Mouse (Mus musculus) CD4-positive, CD25-positive, alpha-beta regulatory T cell, adult 4 months (primary cell): ENCODE measurements around the gene Klhl21. TPM values are rescaled to one million over a fixed set of nuclear protein-coding genes. Genes with fewer than 3 reads are reported as not detected.
"Not testable (repeated sequence)": the region's sequence is repeated elsewhere in the genome, so short reads cannot be mapped to it uniquely, and the experiment has no call there.

Experiments used
- ATAC-seq: one replicate; pipeline ENCODE4 v1.8.0; 2017
- polyA plus RNA-seq, 2 experiments: library from polyadenylated mRNA; unstranded; fragments of 100-300 nt; shearing (Covaris generic); gene quantifications; one replicate each; pipeline ENCODE4 v1.2.1; 2017

Klhl21 gene
- polyA plus RNA-seq, 2 experiments from 2014 or later, result 4.0 to 4.4 TPM

GRCm38 (mm10) chr4:152024525-152024924 lies 15.9 kb downstream of the Klhl21 start:
- ATAC-seq, result no peak

DNA sequence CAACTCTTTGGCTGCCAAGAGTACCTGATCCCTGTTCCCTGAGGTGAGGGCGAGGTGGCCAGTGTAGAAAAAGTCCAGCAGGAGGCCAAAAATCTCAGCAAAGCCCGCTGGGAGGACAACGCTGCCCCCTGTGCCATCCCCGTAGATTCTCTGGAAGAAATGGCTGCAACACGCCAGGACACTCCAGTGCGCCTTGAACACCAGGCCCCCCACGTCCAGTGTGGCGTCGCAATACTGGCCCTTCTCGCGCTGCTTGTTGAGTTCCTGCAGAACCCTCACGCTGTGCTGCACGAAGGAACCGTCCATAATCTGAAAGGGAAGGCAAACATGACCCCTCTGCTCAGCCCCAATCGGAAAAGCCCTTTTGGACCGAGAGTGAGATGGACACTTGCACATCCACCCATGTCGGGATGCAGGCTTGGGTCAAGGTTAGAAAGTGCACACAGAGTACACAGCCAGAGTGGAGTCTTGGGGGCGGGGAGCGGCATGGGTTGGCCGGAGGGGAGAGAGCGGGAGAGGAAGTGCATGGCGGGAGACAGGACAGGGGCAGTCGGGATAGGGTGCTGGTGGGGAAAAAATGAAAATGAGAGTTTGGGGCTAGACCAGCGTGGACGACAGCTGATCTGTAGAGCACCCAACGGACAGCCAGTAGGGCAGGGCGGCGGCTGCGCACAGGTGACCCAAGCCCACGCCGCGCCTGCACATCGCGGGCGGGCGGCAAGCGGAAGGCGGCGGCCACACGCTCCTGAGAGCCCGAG lies 18.3 kb downstream of the Klhl21 start:
- ATAC-seq, result no peak

- peak; percentile 99 for ATAC-seq
Measured at GRCm38 (mm10) chr4:152027524-152027923, 18.9 kb downstream of the Klhl21 start, which contains the start of gene Zbtb48. Zbtb48 (minus strand) TSS chr4:152027671.

DNA sequence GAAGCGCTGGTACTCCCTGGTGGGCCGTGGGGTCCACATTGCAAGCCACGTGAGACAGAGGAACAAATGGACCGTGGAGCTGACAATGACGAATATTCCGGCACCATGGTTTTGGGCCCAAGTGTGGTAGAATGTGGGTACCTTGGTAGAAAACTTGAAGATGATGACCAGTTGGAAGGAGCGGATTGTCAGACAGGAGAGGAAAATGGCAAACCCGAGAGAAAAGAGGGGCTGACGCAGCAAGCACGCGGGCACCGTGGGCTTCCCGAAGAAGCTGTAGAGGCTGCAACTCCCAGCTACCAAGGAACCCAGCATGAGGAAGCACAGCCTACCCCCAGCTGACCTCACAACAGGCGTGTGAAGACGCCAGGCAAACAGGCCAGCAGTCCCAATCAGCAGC lies 19.9 kb downstream of the Klhl21 start:
- ATAC-seq, result no peak

DNA sequence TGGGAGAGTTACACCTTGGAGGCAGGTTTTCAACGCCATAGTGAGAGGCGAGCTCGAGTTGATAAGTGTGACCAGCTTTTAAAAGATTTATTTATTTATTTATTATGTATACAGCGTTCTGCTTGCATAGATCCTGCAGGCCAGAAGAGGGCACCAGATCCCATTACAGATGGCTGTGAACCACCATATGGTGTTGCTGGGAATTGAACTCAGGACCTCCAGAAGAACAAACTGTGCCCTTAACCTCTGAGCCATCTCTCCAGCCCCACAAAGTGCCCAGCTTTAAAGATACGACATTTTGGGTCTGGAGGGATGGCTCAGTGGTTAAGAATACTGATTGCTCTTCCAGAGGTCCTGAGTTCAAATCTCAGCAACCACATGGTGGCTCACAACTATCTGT lies 20.5 kb downstream of the Klhl21 start:
- ATAC-seq, result no peak

GRCm38 (mm10) chr4:152029997-152030396 lies 21.4 kb downstream of the Klhl21 start:
- ATAC-seq, result no peak

DNA sequence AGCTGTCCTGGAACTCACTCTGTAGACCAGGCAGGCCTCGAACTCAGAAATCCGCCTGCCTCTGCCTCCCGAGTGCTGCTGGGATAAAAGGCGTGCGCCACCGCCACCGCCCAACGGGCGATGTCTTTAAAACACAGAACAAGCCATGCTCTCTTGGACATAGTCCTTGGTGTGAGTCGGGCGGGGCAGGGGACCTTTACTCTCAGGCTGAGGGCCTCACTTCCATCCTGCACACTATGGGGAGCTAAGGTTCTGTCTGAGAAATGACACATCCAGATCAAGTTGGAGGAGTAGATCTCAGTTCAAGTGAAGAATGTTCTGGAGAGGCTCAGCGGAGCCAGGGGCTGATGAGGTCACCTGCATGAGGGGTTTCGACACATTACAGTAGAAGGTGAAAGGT lies 24.3 kb downstream of the Klhl21 start:
- ATAC-seq, result no peak

DNA sequence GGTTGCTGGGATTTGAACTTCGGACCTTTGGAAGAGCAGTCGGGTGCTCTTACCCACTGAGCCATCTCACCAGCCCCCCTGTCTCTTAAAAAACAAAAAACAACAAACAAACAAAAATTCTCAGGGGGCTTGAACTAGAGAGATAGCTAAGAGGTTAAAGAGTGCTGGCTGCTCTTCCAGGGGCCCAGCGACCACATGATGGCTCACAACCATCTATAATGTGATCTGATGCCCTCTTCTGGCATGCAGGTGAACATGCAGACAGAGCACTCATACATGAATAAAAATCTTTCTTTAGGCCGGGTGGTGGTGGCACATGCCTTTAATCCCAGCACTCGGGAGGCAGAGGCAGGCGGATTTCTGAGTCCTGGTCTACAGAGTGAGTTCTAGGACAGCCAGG lies 27.9 kb downstream of the Klhl21 start:
- not testable (repeated sequence) for ATAC-seq

DNA sequence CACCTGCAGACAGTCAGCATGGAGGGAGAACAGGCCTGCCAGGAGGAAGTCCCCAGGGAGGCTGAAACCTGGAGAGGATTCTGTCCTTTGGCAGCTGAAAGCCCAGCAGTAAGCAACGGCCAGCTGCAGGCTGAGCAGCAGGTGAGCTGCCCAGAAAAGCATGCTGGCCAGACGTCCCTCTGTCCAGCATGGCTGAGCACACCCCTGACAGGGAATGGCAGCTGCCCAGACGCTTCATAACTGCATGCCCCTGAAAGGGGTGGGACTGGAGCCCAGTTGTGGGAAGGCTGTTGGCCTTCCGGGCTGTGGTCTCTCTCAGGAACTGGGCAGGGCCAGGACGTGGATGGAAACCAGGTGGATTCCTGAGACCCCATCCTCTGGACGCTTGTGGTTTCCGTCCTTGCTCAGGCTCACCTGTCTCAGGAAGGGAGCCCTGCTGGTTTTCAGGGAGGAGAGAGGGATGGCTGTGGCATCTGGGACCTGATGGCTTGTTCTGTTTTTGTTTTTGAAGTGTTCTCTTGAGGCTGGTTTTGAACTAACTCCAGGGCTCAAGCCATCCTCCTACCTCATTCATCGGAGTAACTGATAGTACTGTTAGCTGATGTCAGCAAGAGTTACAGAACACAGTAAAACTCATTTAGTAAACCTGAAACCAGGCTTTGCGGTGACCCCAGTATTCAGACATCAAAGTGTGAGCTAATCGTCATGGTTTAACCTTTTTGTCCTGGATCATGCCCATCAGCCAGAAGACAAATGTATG lies 29.8 kb downstream of the Klhl21 start, which contains the start of gene Tas1r1:
Gene Tas1r1 (minus strand): TSS at position 344 of the 760 bp plus-strand sequence.
- peak; percentile 12 for ATAC-seq

GRCm38 (mm10) chr4:152038985-152039830 lies 30.6 kb downstream of the Klhl21 start, which contains the start of gene Nol9:
Nol9 (plus strand) TSS chr4:152039321.
- peak; percentile 95 for ATAC-seq

DNA sequence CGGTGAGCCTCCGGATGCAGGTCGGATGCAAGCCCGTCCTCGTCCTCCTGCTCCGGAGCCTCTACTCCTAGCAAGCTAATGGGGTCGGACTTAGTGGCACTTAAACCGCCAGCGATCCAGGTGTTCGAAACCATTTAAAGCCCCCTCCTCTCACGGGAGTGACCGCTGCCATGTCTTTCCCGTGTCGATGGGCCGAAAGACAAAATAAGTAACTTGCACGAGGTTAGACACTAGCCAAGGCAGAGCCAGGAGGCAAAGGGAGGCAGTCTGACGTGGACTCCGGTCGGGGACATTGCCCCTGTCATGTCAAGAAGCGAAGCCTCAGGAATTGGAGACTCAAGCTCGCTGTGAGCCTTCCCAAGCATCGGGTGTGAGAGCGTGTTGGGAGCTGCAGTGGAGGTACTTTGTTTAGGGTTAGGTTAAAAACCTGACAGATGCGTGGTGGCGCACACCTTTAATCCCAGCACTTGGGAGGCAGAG lies 31.3 kb downstream of the Klhl21 start:
- ATAC-seq, result no peak

- ATAC-seq, result no peak
Measured at GRCm38 (mm10) chr4:152041924-152042641, 33.5 kb downstream of the Klhl21 start.

- no peak for ATAC-seq
Measured at GRCm38 (mm10) chr4:152043171-152043570, 34.6 kb downstream of the Klhl21 start.

- ATAC-seq, result no peak
Measured at GRCm38 (mm10) chr4:152044609-152045008, 36.0 kb downstream of the Klhl21 start.

DNA sequence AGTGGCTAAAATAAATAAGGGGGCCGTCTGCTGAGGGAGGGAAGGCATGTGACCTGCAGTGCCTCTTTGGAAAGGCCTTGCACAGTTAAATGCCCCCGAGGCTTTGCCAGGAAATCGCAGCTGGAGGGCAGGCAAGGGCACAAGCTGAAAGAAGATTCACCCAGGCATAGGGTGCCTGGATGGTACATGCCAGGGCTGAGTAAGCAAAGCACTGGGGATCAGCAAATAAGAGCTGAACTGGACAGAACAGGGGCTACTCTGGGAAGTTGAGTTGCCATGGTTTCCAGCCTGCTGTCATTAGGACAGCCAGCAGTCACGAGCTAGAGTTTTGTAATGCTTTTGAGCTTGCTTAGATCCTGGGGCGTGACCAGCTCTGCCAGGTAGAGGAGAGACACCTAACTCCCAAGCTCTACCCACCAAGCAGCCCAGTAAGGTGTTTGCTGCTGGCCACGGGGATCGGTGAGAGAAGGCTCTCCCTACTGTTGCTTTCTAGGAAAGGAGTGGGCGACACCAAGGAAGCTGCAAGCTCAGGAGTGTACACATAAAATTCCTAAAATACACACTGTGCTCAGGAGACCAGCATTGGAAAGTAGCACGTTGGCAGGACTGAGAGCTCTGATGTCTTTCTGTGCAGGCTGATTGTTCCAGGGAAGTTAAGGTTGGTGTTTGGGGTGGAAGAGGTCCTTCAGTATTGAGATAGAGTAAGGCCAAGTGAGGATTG lies 53.9 kb downstream of the Klhl21 start:
- ATAC-seq, result no peak

- no peak for ATAC-seq
Measured at GRCm38 (mm10) chr4:152067280-152067679, 58.7 kb downstream of the Klhl21 start.

Other genes with a start within 250 kb of the Klhl21 start
- gene Camta1, start 146.9 kb upstream of the Klhl21 start, polyA plus RNA-seq, result 10 to 100 TPM; 32.6 to 41.5 TPM
- gene Dnajc11, start 75.1 kb upstream of the Klhl21 start, polyA plus RNA-seq, result 10 to 100 TPM; 25.8 to 42.0 TPM
- gene Thap3, start 19.8 kb upstream of the Klhl21 start, polyA plus RNA-seq, result 100 to 1,000 TPM; 126 to 167 TPM
- gene Phf13, start 12.5 kb upstream of the Klhl21 start, polyA plus RNA-seq, result 1 to 10 TPM; 1.8 to 5.0 TPM
- 10 to 100 TPM; 19.9 to 26.7 TPM for gene Zbtb48, start 18.9 kb downstream of the Klhl21 start, polyA plus RNA-seq
- gene Tas1r1, start 29.8 kb downstream of the Klhl21 start, polyA plus RNA-seq, result not detected
- 10 to 100 TPM; 11.3 to 14.9 TPM for gene Nol9, start 30.5 kb downstream of the Klhl21 start, polyA plus RNA-seq
- gene Plekhg5, start 63.7 kb downstream of the Klhl21 start, polyA plus RNA-seq, result 1 to 10 TPM; 1.7 to 2.4 TPM
- gene Tnfrsf25, start 107.1 kb downstream of the Klhl21 start, polyA plus RNA-seq, result 100 to 1,000 TPM; 125 to 170 TPM
- gene Espn, start 143.6 kb downstream of the Klhl21 start, polyA plus RNA-seq, result 1 to 10 TPM; 9.5 to 9.9 TPM
- gene Hes2, start 150.1 kb downstream of the Klhl21 start, polyA plus RNA-seq, result not detected
- gene Acot7, start 169.3 kb downstream of the Klhl21 start, polyA plus RNA-seq, result 100 to 1,000 TPM; 108 to 145 TPM